Mouse (Mus musculus) CH12.LX (cell line): ENCODE results near the gene Erbb3.

ENCODE experiments used
- CHD1 ChIP-seq: IDR thresholded peaks from 2 replicates; pipeline ENCODE4 v1.6.1; 2012; ENCODE audit warnings: low read depth, low read length, improper control_type of control experiment, inconsistent platforms
- CHD2 ChIP-seq: IDR thresholded peaks from 2 replicates; pipeline ENCODE4 v1.6.1; 2011; ENCODE audit warnings: low read length, improper control_type of control experiment
- CTCF ChIP-seq, 2 experiments: IDR thresholded peaks in 1 of 2; conservative IDR thresholded peaks in 1 of 2; 2 replicates each; pipeline ENCODE4 v1.5.1; 2011 to 2012; ENCODE audit warnings: low read depth in 2 of 2, low read length in 2 of 2, improper control_type of control experiment in 1 of 2, inconsistent platforms in 1 of 2, mild to moderate bottlenecking in 1 of 2, moderate library complexity in 1 of 2
- EP300 ChIP-seq: IDR thresholded peaks from 2 replicates; pipeline ENCODE4 v1.6.1; 2011; ENCODE audit warnings: low read length, improper control_type of control experiment
- POLR2AphosphoS2 ChIP-seq: IDR thresholded peaks from 2 replicates; pipeline ENCODE4 v1.6.1; 2011; ENCODE audit warnings: low read depth, low read length, improper control_type of control experiment

DNA sequence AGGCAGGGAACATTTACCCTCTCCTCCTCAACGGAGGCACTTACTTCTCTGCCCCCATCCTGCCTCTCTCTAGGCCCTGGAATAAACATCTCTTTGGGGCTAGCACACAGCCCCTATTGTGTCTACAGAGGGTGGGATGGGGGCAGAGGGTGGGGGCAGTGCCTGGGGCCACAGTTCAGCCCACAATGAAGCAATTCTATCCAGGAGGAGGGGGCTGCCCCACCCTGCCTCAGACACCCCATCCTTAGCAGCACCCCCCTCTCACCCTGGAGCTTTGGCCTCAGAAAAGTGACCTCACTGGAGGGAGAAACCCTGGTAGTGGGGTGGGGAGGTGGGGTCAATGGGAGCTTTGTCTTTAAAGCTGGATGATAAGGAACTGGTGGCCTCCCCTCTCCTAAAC is 2.9 kb downstream of the Erbb3 start:
- no peak for TF ChIP-seq CTCF (conservative IDR thresholded peaks at IDR 0.05 in 1 of 2, IDR thresholded peaks at IDR 0.05 in 1 of 2; ENCODE audit: low read depth in 2 of 2, low read length in 2 of 2)
- no peak for TF ChIP-seq EP300
- TF ChIP-seq CHD1: no peak
- no peak for TF ChIP-seq CHD2
- no peak for TF ChIP-seq POLR2AphosphoS2
